Mouse (Mus musculus) gastrocnemius, adult 2 months (tissue): Measurements from ENCODE around the gene Borcs7. TPM values are rescaled to one million over a fixed set of nuclear protein-coding genes. Genes with fewer than 3 reads are reported as not detected.

Source experiments
- DNase-seq: peaks from one replicate; pipeline ENCODE4 v3.0.0; 2022
- H3K27ac ChIP-seq: fragments of 200-600 bp; 2 replicates; pipeline ENCODE4 v1.8.1; 2022; ENCODE audit warnings: mild to moderate bottlenecking
- H3K4me3 ChIP-seq: fragments of 200-600 bp; 2 replicates; pipeline ENCODE4 v1.8.1; 2022; ENCODE audit warnings: mild to moderate bottlenecking, moderate library complexity
- CTCF ChIP-seq: fragments of 200-600 bp; IDR thresholded peaks from 2 replicates; pipeline ENCODE4 v1.8.1; 2022; ENCODE audit warnings: antibody characterized with exemption, mild to moderate bottlenecking, moderate library complexity
- intact Hi-C: fragments of 180-260 bp; cut with DNase I; formaldehyde crosslinking; loops from one replicate; pipeline ENCODE4 v1.15.1; 2025
- total RNA-seq, 2 experiments: library from RNA; stranded (reverse); gene quantifications; 2 replicates each; pipeline ENCODE4 v1.2.3; 2021

Borcs7 gene
- total RNA-seq, 2 experiments from 2014 or later, result 12.1 to 12.2 TPM

DNA sequence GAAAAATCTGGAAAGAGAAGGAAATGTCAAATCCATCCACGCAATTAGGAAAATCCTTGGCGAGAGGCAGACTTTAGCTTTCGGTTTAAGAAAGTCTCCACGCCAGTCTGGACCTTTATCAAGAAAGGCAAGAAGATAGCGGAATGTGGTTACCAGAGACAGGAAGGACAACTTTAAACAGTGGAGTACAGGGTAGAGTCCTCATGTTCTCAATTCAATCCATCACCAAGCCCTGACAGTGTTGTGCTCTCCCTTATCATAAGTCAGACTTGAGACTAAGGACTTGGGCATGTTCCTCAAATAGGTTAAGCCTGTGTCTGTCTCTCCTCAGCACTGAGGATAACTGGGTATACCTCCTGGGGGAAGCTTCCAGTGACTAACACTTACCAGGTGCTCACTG, 19.9 kb upstream of the Borcs7 start:
- Histone ChIP-seq H3K4me3 (no peak overlapping the region), H3K27ac (no peak overlapping the region)
- intact Hi-C loops, result loop anchor here (1.0 to 5.0 kb wide), 3 partner anchors 70 to 201 kb away; no protein-coding TSS in a partner anchor
- no peak for TF ChIP-seq CTCF
- no peak for DNase-seq

DNA sequence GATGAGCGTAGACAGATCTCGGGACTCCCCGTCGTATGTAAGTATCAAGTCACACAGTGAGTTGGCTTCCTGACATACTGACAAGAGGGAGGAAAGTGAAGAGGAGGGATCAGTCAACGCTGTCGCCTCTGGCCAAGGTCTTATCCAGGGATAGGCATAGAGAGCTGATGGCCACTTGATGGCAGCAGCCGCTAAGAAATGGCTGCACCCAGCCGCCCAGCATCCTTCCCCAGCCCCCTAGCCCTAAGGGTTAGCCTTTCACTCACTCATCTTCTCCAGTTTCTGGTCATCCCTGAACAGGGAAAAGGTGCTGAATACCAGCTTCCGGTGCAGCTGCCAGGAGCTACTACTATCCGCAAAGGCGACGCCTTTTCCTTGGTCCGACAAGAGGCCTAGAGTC, 19.0 kb upstream of the Borcs7 start:
- TF ChIP-seq CTCF, result peak; percentile 83
- intact Hi-C loops, result loop anchor here (1.0 to 5.0 kb wide), 3 partner anchors 70 to 200 kb away; no protein-coding TSS in a partner anchor
- DNase-seq, result peak; percentile 72
- Histone ChIP-seq H3K4me3 (no peak overlapping the region), H3K27ac (no peak overlapping the region)

DNA sequence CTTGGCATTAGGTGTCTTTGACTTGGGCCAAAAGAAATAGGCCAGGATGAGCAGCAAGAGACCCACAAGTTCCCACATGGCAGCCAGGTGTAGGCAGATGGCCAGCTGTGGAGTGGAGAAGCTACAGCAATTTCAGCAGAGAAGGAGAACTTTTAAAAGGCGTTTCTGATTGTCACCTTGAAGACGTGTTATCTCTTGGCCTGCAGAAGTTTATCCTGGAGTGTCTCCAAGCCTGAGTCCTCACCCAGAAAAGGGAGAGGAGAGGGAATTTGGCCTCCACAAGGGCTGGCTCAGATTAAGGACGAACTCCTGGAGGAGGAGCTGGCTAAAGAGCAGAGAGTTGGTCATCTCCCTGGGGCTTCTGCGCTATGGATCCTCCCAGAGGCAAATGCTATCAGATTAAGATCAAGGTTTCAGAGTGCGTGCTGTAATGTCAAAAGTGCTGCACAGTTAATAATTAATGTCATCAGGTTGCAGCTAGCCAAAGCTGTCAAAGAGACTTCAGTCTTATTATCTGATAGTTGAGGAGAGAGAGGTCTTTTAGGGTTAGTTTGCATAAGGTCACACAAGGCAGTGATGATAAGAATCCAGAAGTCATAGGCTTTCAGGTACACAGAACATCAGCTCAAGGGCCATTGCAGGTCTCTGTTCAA, 16.8 kb upstream of the Borcs7 start, which contains the start of gene Cyp17a1:
Gene Cyp17a1 (minus strand): TSS at position 407 of the 653 bp plus-strand sequence.
- intact Hi-C loops, result loop anchor here (5.0 kb wide), 1 partner anchor 84 kb away; no protein-coding TSS in a partner anchor
- Histone ChIP-seq H3K27ac (no peak within 1 kb of the TSS), H3K4me3 (no peak within 1 kb of the TSS)
- no peak for TF ChIP-seq CTCF
- DNase-seq, result no peak

DNA sequence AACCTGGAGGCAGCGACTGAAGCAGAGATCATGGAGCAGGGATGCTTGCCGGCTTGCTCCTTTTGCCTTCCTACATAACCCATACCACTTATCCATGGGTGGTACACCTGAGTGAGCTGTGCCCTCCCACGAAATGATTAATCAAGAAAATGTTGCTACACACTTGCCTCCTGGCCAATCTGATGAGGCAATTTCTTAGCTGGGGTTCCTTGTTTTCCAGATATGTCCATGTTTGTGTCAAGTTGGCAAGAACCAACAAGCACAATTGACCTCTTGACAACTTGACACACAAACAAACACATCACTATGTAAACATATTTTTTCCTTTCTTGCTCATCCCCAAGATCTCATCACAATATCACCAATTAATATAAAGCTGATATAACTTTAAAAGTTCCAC, 14.1 kb upstream of the Borcs7 start:
- no peak overlapping the region for H3K27ac ChIP-seq
- intact Hi-C loops, result no loop called here
- H3K4me3 ChIP-seq, result no peak overlapping the region
- no peak for TF ChIP-seq CTCF
- no peak for DNase-seq

DNA sequence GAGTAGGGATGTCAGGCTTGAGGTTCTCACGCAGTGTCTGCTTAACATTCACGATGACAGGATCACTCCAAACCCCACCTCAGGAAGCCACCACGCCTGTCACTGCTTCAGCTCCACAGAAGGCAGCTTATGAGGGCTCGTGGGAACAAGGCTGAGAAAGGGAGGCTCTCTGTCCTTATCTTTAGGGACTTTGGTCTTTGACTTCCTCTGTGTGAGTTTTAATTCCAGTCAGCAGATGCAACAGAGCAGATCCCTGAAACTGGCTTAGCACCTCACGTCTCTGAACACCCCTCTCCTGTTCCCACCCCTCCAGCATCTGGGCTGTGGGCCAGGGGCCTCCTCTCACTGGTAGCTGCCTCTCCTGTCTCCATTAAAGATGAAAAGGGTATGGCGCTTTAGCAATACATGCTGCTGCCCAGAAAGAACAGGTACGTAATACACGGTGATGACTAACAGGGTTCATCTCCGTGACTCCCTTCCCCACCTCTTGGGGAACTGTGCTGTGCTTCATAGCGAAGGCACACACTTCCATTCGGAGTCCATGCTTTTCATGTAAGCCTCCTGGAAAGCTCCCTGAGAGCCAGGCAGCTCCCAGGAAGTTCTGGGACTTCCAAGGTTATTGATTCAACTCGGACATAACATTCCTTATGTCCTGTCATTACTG, 9.9 kb upstream of the Borcs7 start:
- Histone ChIP-seq H3K4me3 (no peak overlapping the region), H3K27ac (no peak overlapping the region)
- intact Hi-C loops, result loop anchor here (10.0 kb wide), 1 partner anchor 365 kb away; no protein-coding TSS in a partner anchor
- no peak for TF ChIP-seq CTCF
- no peak for DNase-seq

DNA sequence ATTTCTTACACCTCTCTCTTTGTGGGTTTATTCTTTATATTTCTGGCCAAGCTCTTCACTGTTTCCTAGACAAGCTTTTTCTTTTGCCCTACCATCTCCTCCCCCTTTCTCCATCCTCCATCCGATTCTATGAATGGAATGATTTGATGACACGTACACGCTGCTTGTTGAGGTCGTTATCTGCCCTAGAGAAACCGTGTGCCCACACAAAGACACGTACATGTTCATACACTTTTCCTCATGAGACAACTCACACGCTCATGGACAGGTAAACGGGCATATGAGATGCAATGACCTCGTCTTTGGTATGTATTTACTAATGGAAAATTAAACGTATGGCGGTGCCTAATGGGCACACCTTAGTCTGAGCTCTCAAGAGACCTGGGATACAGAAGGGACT, 681 bp downstream of the Borcs7 start:
- no peak for DNase-seq
- Histone ChIP-seq H3K27ac (peak overlapping the region; percentile 97), H3K4me3 (peak overlapping the region; percentile 91)
- intact Hi-C loops, result no loop called here
- no peak for TF ChIP-seq CTCF

DNA sequence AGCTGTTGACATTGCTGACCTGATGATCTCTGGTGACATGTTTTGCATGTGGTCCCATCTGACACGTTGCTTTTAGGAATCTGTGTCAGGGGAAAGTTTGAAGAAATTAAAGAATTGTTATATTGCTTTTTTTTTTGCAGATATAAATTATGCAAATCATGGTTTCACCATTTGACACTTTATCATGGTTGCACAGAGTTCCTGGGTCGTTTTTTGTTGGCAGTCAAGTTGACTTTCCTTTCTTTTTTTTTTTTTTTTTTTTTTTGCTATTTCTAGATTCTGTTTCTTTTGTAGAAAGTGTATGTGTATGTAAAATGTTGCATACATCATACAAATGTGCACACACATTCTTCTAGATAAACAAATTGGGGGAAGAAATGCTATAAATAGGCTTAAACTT, 1.4 kb downstream of the Borcs7 start:
- intact Hi-C loops, result no loop called here
- no peak for DNase-seq
- Histone ChIP-seq H3K27ac (no peak overlapping the region), H3K4me3 (no peak overlapping the region)
- TF ChIP-seq CTCF, result no peak

DNA sequence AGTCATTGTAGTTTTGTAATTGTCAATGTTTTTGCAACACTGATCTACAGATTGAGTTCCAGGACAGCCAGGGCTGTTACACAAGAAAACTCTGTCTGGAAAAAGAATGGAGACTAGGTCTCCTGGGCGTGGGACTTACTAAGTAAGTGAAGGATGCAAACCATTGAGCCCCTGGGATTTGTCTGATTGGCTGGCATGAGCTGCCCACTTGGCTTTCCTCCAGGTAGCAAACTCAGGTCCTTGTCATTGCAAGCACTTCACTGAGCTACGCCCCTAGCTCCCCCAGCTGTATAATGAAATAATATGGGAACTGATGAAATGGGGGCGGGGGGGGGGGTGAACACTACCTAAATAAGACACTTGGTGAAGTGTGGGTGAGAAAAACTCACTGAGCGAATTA, 3.4 kb downstream of the Borcs7 start:
- DNase-seq, result no peak
- intact Hi-C loops, result no loop called here
- no peak for TF ChIP-seq CTCF

DNA sequence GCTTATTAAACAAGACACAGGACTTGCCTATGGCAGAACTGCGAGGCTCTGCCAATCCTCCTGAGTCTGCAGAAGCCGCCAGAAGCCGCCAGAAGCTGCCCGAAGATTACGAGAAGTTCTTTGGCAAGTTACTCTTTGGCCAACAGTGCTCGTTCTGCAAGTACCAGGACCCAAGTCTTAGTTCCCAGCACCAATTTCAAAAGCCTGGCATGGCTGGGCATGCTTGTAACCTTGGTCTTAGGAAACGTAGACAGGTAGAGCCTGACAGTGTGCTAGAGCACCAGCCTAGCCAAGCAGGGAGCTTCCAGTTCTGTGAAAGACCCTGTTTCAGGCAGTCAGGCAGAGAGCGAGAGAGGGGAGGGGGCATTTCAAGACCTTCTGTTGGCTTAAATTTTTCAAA, 6.8 kb downstream of the Borcs7 start:
- intact Hi-C loops, result no loop called here
- no peak overlapping the region for H3K27ac ChIP-seq
- no peak overlapping the region for H3K4me3 ChIP-seq
- DNase-seq, result no peak
- TF ChIP-seq CTCF, result no peak

More for the DNA sequence above, 3.4 kb downstream of the Borcs7 start:
- Histone ChIP-seq H3K27ac (no peak overlapping the region), H3K4me3 (no peak overlapping the region)

DNA sequence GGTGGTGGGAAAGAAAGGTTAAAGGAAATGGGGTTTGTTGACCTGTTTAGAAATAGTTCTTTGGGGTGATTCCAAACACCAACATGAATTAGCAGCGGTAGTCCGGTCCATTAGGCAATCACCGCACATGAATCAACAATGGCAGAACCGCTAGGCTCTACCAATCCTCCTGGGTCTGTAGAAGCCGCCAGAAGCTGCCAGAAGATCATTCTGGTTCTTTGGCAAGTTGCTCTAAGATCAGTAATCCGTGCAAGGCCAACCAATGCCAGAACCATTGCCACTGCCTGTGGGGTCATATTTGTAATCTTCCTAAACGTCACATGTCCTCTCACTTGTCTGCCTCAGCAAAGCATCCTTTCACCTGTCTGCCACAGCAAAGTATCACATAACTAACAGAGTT, 7.2 kb downstream of the Borcs7 start:
- no peak for TF ChIP-seq CTCF

DNA sequence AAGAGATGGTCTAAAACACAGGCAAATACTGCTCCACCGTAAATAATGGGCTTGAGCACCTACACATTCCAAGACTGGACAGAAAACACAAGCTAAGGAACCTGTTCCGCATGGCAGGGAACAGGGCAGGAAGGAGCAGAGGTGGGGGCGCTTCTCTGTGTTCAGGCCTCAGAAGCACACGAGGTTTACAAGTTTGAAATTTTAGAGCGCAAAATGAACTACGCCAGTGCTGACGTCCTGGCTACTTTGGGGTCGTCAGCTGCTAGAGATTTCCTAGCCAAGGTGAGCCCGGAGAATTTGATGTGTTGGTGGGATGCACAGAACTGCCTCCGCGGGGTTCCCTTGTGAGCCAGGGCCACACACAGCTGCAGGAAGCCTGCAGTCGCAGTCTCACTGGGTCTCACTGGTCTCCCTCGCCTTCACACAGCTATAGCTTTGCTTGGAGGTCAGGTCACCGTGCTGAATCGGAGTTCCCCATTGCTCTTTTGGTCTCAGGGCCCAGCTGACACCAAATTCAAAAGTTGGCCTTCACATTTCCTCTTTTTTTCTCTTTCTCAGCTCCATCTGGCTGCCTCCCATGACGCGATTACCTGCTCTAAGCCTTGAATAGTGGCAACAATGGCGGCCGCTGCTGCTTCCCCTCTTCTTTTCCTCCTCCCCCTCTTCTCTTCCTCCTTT, 8.3 kb downstream of the Borcs7 start:
- TF ChIP-seq CTCF, result no peak
- H3K4me3 ChIP-seq, result no peak overlapping the region
- no peak for DNase-seq
- no peak overlapping the region for H3K27ac ChIP-seq
- intact Hi-C loops, result no loop called here

More for the DNA sequence above, 7.2 kb downstream of the Borcs7 start:
- H3K4me3 ChIP-seq, result no peak overlapping the region
- no peak for DNase-seq
- H3K27ac ChIP-seq, result no peak overlapping the region
- intact Hi-C loops, result no loop called here

DNA sequence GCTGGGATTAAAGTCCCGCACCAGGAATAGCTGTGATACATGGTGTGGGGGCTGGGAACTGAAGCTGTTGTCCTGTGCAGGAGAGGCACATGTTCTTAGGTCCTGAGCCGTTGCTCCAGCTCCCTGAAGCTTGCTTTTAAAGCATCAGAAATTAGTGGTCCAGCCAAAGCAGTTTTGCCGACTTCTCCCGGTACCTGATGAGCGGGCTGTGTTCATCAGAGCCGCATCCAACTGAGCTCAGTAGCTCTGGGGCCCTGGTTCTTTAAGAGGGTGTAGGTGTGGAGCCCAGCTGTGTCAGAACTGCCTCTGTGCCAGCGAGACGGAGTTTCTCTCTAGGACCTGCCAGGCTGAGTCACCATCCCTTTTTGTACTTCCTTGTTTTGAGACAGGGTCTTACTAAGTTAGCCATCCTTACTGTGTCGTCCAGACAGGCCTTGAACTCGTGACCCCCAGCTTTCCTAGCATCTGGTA, 9.3 kb downstream of the Borcs7 start:
- DNase-seq, result peak; percentile 29
- Histone ChIP-seq H3K27ac (0 out of 2 replicates have a peak overlapping the region, but pooled peaks have one; percentile 12), H3K4me3 (no peak overlapping the region)
- intact Hi-C loops, result no loop called here
- no peak for TF ChIP-seq CTCF

DNA sequence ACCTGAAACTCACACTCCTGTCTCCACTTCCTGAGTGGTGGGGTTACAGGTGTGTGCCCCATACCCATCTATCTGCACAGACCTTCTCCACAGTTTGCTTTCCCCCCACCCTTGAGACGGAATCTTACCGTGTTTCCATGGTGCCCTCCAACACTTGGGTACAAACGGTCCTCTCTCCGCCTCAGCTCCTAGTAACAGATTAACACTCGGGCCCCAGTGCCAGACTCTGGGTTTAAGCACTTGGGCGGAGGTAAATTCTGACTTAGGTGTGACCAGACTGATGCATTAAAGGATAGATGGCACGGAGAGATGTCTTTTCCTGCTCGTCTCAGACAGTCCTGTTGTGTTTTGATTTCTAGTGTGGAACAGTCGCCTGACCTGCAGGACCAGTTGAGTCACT, 11.4 kb downstream of the Borcs7 start:
- H3K4me3 ChIP-seq, result no peak overlapping the region
- intact Hi-C loops, result no loop called here
- DNase-seq, result no peak
- no peak for TF ChIP-seq CTCF
- no peak overlapping the region for H3K27ac ChIP-seq
